Mouse (Mus musculus) testis, adult 2 months (tissue): ENCODE data around the gene Csmd2. TPM values are rescaled to one million over a fixed set of nuclear protein-coding genes. Genes with fewer than 3 reads are reported as not detected.

Experiments used
- H3K27ac ChIP-seq: fragments of 200-500 bp; 2 replicates; pipeline ENCODE4 v1.5.1; 2012; ENCODE audit warnings: low read depth, low read length; ENCODE audit not compliant: control insufficient read depth, insufficient read depth
- H3K27me3 ChIP-seq: fragments of 200-500 bp; 2 replicates; pipeline ENCODE4 v1.6.1; 2012; ENCODE audit warnings: mild to moderate bottlenecking, low read length, moderate library complexity; ENCODE audit not compliant: control insufficient read depth, insufficient read depth
- H3K36me3 ChIP-seq: fragments of 200-500 bp; 2 replicates; pipeline ENCODE4 v1.6.1; 2012; ENCODE audit warnings: mild to moderate bottlenecking, low read length; ENCODE audit not compliant: control insufficient read depth, insufficient read depth
- H3K4me1 ChIP-seq: fragments of 200-500 bp; 2 replicates; pipeline ENCODE4 v1.6.1; 2012; ENCODE audit warnings: low read length; ENCODE audit not compliant: control insufficient read depth, insufficient read depth
- H3K4me3 ChIP-seq: fragments of 200-500 bp; 2 replicates; pipeline ENCODE4 v1.5.1; 2012; ENCODE audit warnings: low read depth, mild to moderate bottlenecking, low read length, moderate library complexity, mixed read lengths; ENCODE audit not compliant: control insufficient read depth
- CTCF ChIP-seq: fragments of 200-500 bp; IDR thresholded peaks from 2 replicates; pipeline ENCODE4 v1.5.1; 2012; ENCODE audit warnings: low read depth, mild to moderate bottlenecking, inconsistent platforms, low read length, moderate library complexity; ENCODE audit not compliant: control insufficient read depth, insufficient read depth, insufficient replicate concordance
- POLR2A ChIP-seq: fragments of 200-500 bp; IDR thresholded peaks from 2 replicates; pipeline ENCODE4 v1.6.1; 2012; ENCODE audit warnings: low read depth, mild to moderate bottlenecking, inconsistent platforms, low read length, moderate library complexity; ENCODE audit not compliant: control insufficient read depth
- polyA plus RNA-seq: library from polyadenylated mRNA; depleted of rRNA; stranded (reverse); fragments of >200 nt; gene quantifications from 2 replicates; pipeline ENCODE4 v1.2.3, GENCODE M21; 2012

Gene Csmd2
- polyA plus RNA-seq, 1 experiment: 2.6 TPM

DNA sequence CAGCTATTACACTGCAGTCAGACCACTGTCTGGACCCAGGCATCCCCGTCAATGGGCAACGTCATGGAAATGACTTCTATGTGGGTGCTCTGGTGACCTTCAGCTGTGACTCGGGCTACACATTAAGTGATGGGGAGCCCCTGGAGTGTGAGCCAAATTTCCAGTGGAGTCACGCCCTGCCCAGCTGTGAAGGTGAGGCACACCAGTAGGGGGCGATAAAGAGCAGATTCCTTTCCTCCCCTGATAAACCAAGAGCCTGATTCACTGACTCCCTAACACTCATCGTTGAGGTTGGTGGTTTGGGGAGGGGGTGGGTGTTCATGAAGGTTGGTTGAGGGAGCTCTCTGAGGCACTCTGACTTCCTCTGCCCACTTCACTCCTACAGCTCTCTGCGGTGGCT is 396.1 kb downstream of the Csmd2 start:
- H3K27ac ChIP-seq: no peak overlapping the region
- H3K4me1 ChIP-seq: no peaks in the 10 kb centered on the region
- H3K4me3 ChIP-seq: no peak overlapping the region
- H3K36me3 ChIP-seq: no peaks in the 10 kb centered on the region
- TF ChIP-seq CTCF: peak; percentile 34; the same call in 1 of the 2 replicates
- no peak for TF ChIP-seq POLR2A
- no peaks in the 10 kb centered on the region for H3K27me3 ChIP-seq

DNA sequence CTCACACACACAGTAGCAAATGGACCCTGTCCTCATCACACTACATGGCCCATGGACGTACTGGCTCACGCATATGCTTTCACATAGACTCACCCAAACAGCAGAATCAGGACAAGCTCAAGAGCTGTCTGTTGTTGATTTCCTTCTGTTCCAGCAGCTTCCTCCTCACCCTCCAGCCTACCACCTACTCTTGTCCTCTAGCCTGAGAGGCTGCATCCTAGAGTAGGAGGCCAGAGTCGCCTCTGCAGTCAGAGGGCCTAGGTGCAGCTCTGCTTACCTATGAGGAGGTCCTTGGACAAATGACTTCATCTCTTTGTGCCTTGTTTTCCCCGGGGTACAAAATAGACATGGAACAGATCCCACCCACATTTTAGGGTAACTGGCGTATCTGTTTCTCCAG is 403.8 kb downstream of the Csmd2 start:
- peaks cover 3% of the 10 kb centered on the region for H3K4me1 ChIP-seq
- no peak for TF ChIP-seq POLR2A
- TF ChIP-seq CTCF: no peak
- no peaks in the 10 kb centered on the region for H3K27me3 ChIP-seq
- H3K4me3 ChIP-seq: no peak overlapping the region
- no peaks in the 10 kb centered on the region for H3K36me3 ChIP-seq
- no peak overlapping the region for H3K27ac ChIP-seq

DNA sequence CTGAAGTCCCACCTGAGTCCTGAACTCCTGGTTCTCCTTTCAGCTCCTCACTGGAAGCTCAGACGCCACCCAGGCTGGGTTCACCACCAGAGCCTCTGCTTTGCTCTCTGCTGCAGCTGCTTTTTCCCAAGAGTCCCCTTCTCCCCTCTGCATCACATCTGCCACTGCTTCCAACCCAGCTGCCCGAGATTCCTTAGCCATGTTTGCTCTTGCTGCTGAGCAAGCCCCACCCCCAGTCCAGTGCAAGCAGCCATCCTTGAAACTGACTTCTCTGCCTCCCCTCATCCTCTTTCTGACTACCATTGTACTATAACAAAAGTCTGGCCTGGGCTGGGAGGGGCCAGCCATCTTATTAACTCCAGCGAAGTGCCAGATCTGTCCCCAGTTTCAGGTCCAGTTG is 404.6 kb downstream of the Csmd2 start:
- TF ChIP-seq POLR2A (no peak), CTCF (no peak)
- no peaks in the 10 kb centered on the region for H3K36me3 ChIP-seq
- no peak overlapping the region for H3K27ac ChIP-seq
- H3K27me3 ChIP-seq: no peaks in the 10 kb centered on the region
- peaks cover 3% of the 10 kb centered on the region for H3K4me1 ChIP-seq
- no peak overlapping the region for H3K4me3 ChIP-seq

DNA sequence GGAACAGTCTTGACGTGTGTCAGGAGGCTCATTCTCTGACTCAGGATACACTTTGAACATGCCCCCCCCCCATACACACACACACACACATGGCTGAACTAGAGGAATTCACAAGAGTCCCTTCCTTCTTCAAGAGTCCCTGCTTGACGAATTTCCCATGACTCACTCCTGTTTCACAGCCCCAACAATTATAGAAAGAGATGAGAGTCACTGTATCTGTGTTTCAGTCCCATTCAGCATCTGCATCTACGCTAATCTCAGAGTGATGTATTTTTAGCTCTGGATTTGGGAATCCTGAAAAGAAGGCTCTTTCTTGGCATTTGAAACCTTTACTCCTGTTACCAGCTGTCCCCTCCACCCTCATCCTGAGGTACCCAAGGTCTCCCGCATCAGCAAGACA is 406.2 kb downstream of the Csmd2 start:
- Histone ChIP-seq H3K27ac (no peak overlapping the region), H3K4me1 (peaks cover 3% of the 10 kb centered on the region), H3K27me3 (no peaks in the 10 kb centered on the region), H3K36me3 (no peaks in the 10 kb centered on the region), H3K4me3 (no peak overlapping the region)
- TF ChIP-seq CTCF (no peak), POLR2A (no peak)

DNA sequence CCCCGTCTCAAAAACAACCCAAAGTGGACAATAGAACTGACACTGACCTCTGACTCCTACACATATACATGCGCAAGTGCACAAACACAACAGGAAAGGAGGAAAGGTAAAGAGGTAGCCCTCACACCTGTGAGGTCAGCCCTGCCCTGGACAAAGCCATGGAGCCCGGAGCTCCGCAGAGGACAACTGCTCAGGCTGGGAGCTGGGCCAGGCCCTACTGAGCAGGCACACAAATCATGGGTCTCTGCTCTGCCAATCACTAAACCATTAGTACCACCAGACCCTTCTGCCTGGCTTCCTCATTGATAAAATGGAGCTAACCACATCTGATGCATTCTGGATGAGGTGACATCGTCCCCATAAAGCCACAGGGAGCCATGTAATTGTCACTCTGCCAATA is 409.0 kb downstream of the Csmd2 start:
- TF ChIP-seq CTCF: no peak
- no peak for TF ChIP-seq POLR2A
- Histone ChIP-seq H3K4me1 (peaks cover 3% of the 10 kb centered on the region), H3K27ac (no peak overlapping the region), H3K27me3 (no peaks in the 10 kb centered on the region), H3K36me3 (no peaks in the 10 kb centered on the region), H3K4me3 (no peak overlapping the region)

DNA sequence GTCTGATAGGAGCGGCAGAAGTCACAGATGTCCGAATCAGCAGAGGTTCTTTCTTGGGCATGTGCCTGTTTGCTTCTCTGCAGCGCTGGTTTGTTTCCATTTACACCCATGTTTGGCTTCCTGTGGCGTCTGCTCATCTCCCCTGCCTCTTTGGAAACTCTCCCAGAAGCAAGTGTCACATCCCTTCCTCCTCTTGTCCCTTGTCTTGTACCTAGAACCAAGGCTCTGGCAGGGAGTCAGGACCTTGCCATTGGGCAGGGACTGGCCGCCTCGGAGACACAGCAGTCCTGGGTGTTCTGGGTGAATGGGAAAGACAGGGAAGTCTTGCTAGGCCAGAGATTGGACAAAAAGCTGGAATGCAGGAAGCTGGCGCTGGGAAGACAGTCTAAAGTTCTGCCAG is 410.1 kb downstream of the Csmd2 start:
- no peaks in the 10 kb centered on the region for H3K36me3 ChIP-seq
- no peaks in the 10 kb centered on the region for H3K27me3 ChIP-seq
- TF ChIP-seq POLR2A: no peak
- no peak for TF ChIP-seq CTCF
- peaks cover 3% of the 10 kb centered on the region for H3K4me1 ChIP-seq
- no peak overlapping the region for H3K4me3 ChIP-seq
- H3K27ac ChIP-seq: no peak overlapping the region

DNA sequence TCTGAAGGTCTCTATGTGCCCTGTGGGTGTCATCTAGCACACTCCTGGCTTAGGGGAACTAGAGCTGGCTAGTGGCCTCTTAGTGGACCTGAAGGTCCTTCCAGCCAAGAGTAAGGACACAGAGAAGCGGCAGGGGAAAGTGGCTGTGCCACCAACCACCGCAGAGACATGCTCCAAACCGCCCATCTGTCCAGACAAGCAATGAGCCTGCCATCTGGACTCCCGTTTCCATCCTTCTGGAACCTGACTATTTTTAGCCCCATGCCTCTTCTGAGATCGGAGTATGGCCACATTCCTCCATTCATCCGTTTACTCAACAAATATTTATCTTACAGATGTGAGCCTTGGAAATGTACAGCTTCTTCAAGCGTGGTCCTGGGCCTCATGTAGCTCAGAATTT is 411.3 kb downstream of the Csmd2 start:
- no peak overlapping the region for H3K4me3 ChIP-seq

DNA sequence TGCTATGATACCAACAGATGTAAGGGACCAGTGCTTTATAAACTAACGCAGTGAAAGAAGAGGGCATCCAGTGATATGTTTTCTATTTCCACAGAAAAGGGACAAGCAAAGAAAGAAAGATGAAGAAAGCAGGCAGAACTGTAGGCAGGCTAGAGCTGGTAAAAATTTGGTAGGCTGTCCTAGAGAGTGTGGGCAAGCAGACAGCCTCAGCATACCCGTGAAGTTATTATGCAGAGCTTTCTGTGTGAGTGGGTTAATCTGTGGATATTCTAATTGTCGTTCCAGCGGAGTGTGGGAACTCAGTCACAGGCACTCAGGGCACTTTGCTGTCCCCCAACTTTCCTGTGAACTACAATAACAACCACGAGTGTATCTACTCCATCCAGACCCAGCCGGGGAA is 412.4 kb downstream of the Csmd2 start:
- H3K4me3 ChIP-seq: no peak overlapping the region
- H3K27ac ChIP-seq: no peak overlapping the region
- no peaks in the 10 kb centered on the region for H3K36me3 ChIP-seq
- H3K4me1 ChIP-seq: no peaks in the 10 kb centered on the region; the same call in 1 of the 2 replicates
- no peaks in the 10 kb centered on the region for H3K27me3 ChIP-seq
- TF ChIP-seq POLR2A (no peak), CTCF (no peak)

More for the DNA sequence above, 411.3 kb downstream of the Csmd2 start:
- TF ChIP-seq POLR2A (no peak), CTCF (no peak)
- Histone ChIP-seq H3K27ac (no peak overlapping the region), H3K36me3 (no peaks in the 10 kb centered on the region), H3K27me3 (no peaks in the 10 kb centered on the region), H3K4me1 (peaks cover 3% of the 10 kb centered on the region)
